Mouse (Mus musculus): Measurements from ENCODE around the gene Sept4. TPM values are rescaled to one million over a fixed set of nuclear protein-coding genes. Genes with fewer than 3 reads are reported as not detected.

The Sept4 gene
- polyA plus RNA-seq, 1 experiment: 1,033 TPM

- DNase-seq: no peak
- WGBS: 9% methylated on average over 2 of the region's 2 CpGs
- TF ChIP-seq CTCF (IDR thresholded peaks at IDR 0.05; ENCODE audit: borderline replicate concordance, insufficient read depth, low read depth, low read length): 0 out of 2 replicates have a peak, but pooled peaks have one; percentile 3
- TF ChIP-seq POLR2A (IDR thresholded peaks at IDR 0.05; ENCODE audit: borderline replicate concordance, insufficient read depth, low read length): no peak
- Histone ChIP-seq H3K27me3 (ENCODE audit: control insufficient read depth, insufficient read depth, low read length) (no peaks in the 10 kb centered on the region), H3K4me1 (ENCODE audit: control insufficient read depth, insufficient read depth, low read length) (peaks cover 22% of the 10 kb centered on the region), H3K4me3 (replicated peaks; ENCODE audit: insufficient read depth, low read depth, low read length) (peak overlapping the region; percentile 92), H3K27ac (ENCODE audit: insufficient read depth, low read length) (no peak overlapping the region)
These were observed 27.8 kb downstream of the Sept4 start for GRCm38 (mm10) chr11:87596492-87596891.

GRCm38 (mm10) chr11:87597061-87597460, 28.4 kb downstream of the Sept4 start:
- no peak for TF ChIP-seq POLR2A (IDR thresholded peaks at IDR 0.05; ENCODE audit: borderline replicate concordance, insufficient read depth, low read length)
- no peak for TF ChIP-seq CTCF (IDR thresholded peaks at IDR 0.05; ENCODE audit: borderline replicate concordance, insufficient read depth, low read depth, low read length)
- Histone ChIP-seq H3K27ac (ENCODE audit: insufficient read depth, low read length) (no peak overlapping the region), H3K27me3 (ENCODE audit: control insufficient read depth, insufficient read depth, low read length) (no peaks in the 10 kb centered on the region), H3K4me1 (ENCODE audit: control insufficient read depth, insufficient read depth, low read length) (peaks cover 22% of the 10 kb centered on the region), H3K4me3 (replicated peaks; ENCODE audit: insufficient read depth, low read depth, low read length) (no peak overlapping the region)
- DNase-seq: no peak

- H3K27me3 ChIP-seq (ENCODE audit: control insufficient read depth, insufficient read depth, low read length): no peaks in the 10 kb centered on the region
These were observed 30.8 kb downstream of the Sept4 start for GRCm38 (mm10) chr11:87599395-87600089.

GRCm38 (mm10) chr11:87600322-87600853, 31.7 kb downstream of the Sept4 start:
- Histone ChIP-seq H3K4me3 (replicated peaks; ENCODE audit: insufficient read depth, low read depth, low read length) (no peak overlapping the region), H3K27me3 (ENCODE audit: control insufficient read depth, insufficient read depth, low read length) (no peaks in the 10 kb centered on the region), H3K4me1 (ENCODE audit: control insufficient read depth, insufficient read depth, low read length) (peaks cover 14% of the 10 kb centered on the region), H3K27ac (ENCODE audit: insufficient read depth, low read length) (no peak overlapping the region)
- DNase-seq: no peak
- WGBS: 67% methylated on average over 10 of the region's 10 CpGs
- no peak for TF ChIP-seq CTCF (IDR thresholded peaks at IDR 0.05; ENCODE audit: borderline replicate concordance, insufficient read depth, low read depth, low read length)
- TF ChIP-seq POLR2A (IDR thresholded peaks at IDR 0.05; ENCODE audit: borderline replicate concordance, insufficient read depth, low read length): no peak

More at GRCm38 (mm10) chr11:87599395-87600089, 30.8 kb downstream of the Sept4 start:
- H3K4me1 ChIP-seq (ENCODE audit: control insufficient read depth, insufficient read depth, low read length): peaks cover 14% of the 10 kb centered on the region
- whole genome bisulfite sequencing: 65% methylated on average over 13 of the region's 13 CpGs
- TF ChIP-seq POLR2A (IDR thresholded peaks at IDR 0.05; ENCODE audit: borderline replicate concordance, insufficient read depth, low read length) (no peak), CTCF (IDR thresholded peaks at IDR 0.05; ENCODE audit: borderline replicate concordance, insufficient read depth, low read depth, low read length) (no peak)
- no peak overlapping the region for H3K27ac ChIP-seq (ENCODE audit: insufficient read depth, low read length)
- no peak for DNase-seq
- H3K4me3 ChIP-seq (replicated peaks; ENCODE audit: insufficient read depth, low read depth, low read length): no peak overlapping the region

GRCm38 (mm10) chr11:87602234-87602633, 33.5 kb downstream of the Sept4 start:
- no peak overlapping the region for H3K27ac ChIP-seq (ENCODE audit: insufficient read depth, low read length)
- WGBS: 71% methylated on average over 9 of the region's 9 CpGs
- H3K4me1 ChIP-seq (ENCODE audit: control insufficient read depth, insufficient read depth, low read length): peaks cover 13% of the 10 kb centered on the region
- H3K27me3 ChIP-seq (ENCODE audit: control insufficient read depth, insufficient read depth, low read length): no peaks in the 10 kb centered on the region
- H3K4me3 ChIP-seq (replicated peaks; ENCODE audit: insufficient read depth, low read depth, low read length): no peak overlapping the region
- TF ChIP-seq CTCF (IDR thresholded peaks at IDR 0.05; ENCODE audit: borderline replicate concordance, insufficient read depth, low read depth, low read length): no peak
- no peak for TF ChIP-seq POLR2A (IDR thresholded peaks at IDR 0.05; ENCODE audit: borderline replicate concordance, insufficient read depth, low read length)
- no peak for DNase-seq

- H3K27ac ChIP-seq (ENCODE audit: insufficient read depth, low read length): no peak overlapping the region
- no peak overlapping the region for H3K4me3 ChIP-seq (replicated peaks; ENCODE audit: insufficient read depth, low read depth, low read length)
- DNase-seq: no peak
- WGBS: 83% methylated on average over 2 of the region's 2 CpGs
- H3K27me3 ChIP-seq (ENCODE audit: control insufficient read depth, insufficient read depth, low read length): no peaks in the 10 kb centered on the region
- peaks cover 10% of the 10 kb centered on the region for H3K4me1 ChIP-seq (ENCODE audit: control insufficient read depth, insufficient read depth, low read length)
- no peak for TF ChIP-seq CTCF (IDR thresholded peaks at IDR 0.05; ENCODE audit: borderline replicate concordance, insufficient read depth, low read depth, low read length)
- no peak for TF ChIP-seq POLR2A (IDR thresholded peaks at IDR 0.05; ENCODE audit: borderline replicate concordance, insufficient read depth, low read length)
These were observed 34.9 kb downstream of the Sept4 start for GRCm38 (mm10) chr11:87603571-87603970.

- H3K27me3 ChIP-seq (ENCODE audit: control insufficient read depth, insufficient read depth, low read length): no peaks in the 10 kb centered on the region
- 13% methylated on average over 7 of the region's 7 CpGs for WGBS
- H3K4me1 ChIP-seq (ENCODE audit: control insufficient read depth, insufficient read depth, low read length): peaks cover 26% of the 10 kb centered on the region
- no peak overlapping the region for H3K4me3 ChIP-seq (replicated peaks; ENCODE audit: insufficient read depth, low read depth, low read length)
- H3K27ac ChIP-seq (ENCODE audit: insufficient read depth, low read length): no peak overlapping the region
- peak in 1 of 2 experiments; percentile 64 for DNase-seq
- TF ChIP-seq CTCF (IDR thresholded peaks at IDR 0.05; ENCODE audit: borderline replicate concordance, insufficient read depth, low read depth, low read length): no peak
- no peak for TF ChIP-seq POLR2A (IDR thresholded peaks at IDR 0.05; ENCODE audit: borderline replicate concordance, insufficient read depth, low read length)
These were observed 40.6 kb downstream of the Sept4 start for GRCm38 (mm10) chr11:87609264-87609663.

GRCm38 (mm10) chr11:87611547-87611946, 42.8 kb downstream of the Sept4 start:
- peaks cover 28% of the 10 kb centered on the region for H3K4me1 ChIP-seq (ENCODE audit: control insufficient read depth, insufficient read depth, low read length)
- TF ChIP-seq POLR2A (IDR thresholded peaks at IDR 0.05; ENCODE audit: borderline replicate concordance, insufficient read depth, low read length) (no peak), CTCF (IDR thresholded peaks at IDR 0.05; ENCODE audit: borderline replicate concordance, insufficient read depth, low read depth, low read length) (no peak)
- no peaks in the 10 kb centered on the region for H3K27me3 ChIP-seq (ENCODE audit: control insufficient read depth, insufficient read depth, low read length)
- no peak overlapping the region for H3K4me3 ChIP-seq (replicated peaks; ENCODE audit: insufficient read depth, low read depth, low read length)
- WGBS: 12% methylated on average over 9 of the region's 9 CpGs
- DNase-seq: no peak
- H3K27ac ChIP-seq (ENCODE audit: insufficient read depth, low read length): no peak overlapping the region
